Mouse (Mus musculus) cerebellum, adult 2 months (tissue): ENCODE measurements at regions not wholly inside any gene's neighbourhood (a gene's known extent, or its start where the extent isn't known, plus 50 kb on each side); places are given as distances from the start of the nearest gene placed in this dataset.

ENCODE experiments used
- DNase-seq, 2 experiments: peaks; one replicate each; pipeline ENCODE4 v3.0.0; 2021
- H3K27ac ChIP-seq: fragments of 200-500 bp; 2 replicates; pipeline ENCODE4 v1.5.1; 2012; ENCODE audit warnings: low read length, control low read depth, inconsistent platforms; ENCODE audit not compliant: insufficient read depth
- H3K27me3 ChIP-seq: fragments of 200-500 bp; 2 replicates; pipeline ENCODE4 v1.6.1; 2012; ENCODE audit warnings: inconsistent platforms, mild to moderate bottlenecking, low read length, moderate library complexity; ENCODE audit not compliant: control insufficient read depth, insufficient read depth
- H3K4me1 ChIP-seq: fragments of 200-500 bp; 2 replicates; pipeline ENCODE4 v1.6.1; 2011; ENCODE audit warnings: low read length; ENCODE audit not compliant: control insufficient read depth, insufficient read depth
- H3K4me3 ChIP-seq: fragments of 200-500 bp; replicated peaks from 2 replicates; pipeline ENCODE3; 2011; ENCODE audit warnings: mild to moderate bottlenecking, low read depth, low read length, control low read depth; ENCODE audit not compliant: insufficient read depth
- CTCF ChIP-seq: fragments of 200-500 bp; IDR thresholded peaks from 2 replicates; pipeline ENCODE4 v1.5.1; 2011; ENCODE audit warnings: low read depth, mild to moderate bottlenecking, control low read depth, low read length, moderate library complexity, borderline replicate concordance; ENCODE audit not compliant: insufficient read depth
- POLR2A ChIP-seq: fragments of 200-500 bp; IDR thresholded peaks from 2 replicates; pipeline ENCODE4 v1.6.1; 2011; ENCODE audit warnings: low read length, control low read depth, borderline replicate concordance; ENCODE audit not compliant: insufficient read depth
- WGBS: fragments of 180-500 bp; shearing (Covaris S2); methylation state at CpG from one replicate; pipeline ENCODE4 v1.1.7; 2018; 5-methylcytosine and 5-hydroxymethylcytosine counted together

- WGBS = 75% methylated on average over 7 of the region's 7 CpGs
- DNase-seq = no peak
Observed at GRCm38 (mm10) chr19:18057256-18057890, 219.9 kb upstream of the Pcsk5 start.

GRCm38 (mm10) chr19:18056414-18057254, 219.2 kb upstream of the Pcsk5 start:
- 69% methylated on average over 21 of the region's 21 CpGs for WGBS
- DNase-seq = no peak
- no peak overlapping the region for H3K27ac ChIP-seq
- no peaks in the 10 kb centered on the region for H3K4me1 ChIP-seq
- H3K4me3 ChIP-seq = no peak overlapping the region
- TF ChIP-seq CTCF (no peak), POLR2A (no peak)
- no peaks in the 10 kb centered on the region for H3K27me3 ChIP-seq

More at GRCm38 (mm10) chr19:18057256-18057890, 219.9 kb upstream of the Pcsk5 start:
- Histone ChIP-seq H3K4me3 (no peak overlapping the region), H3K27me3 (no peaks in the 10 kb centered on the region), H3K27ac (no peak overlapping the region), H3K4me1 (no peaks in the 10 kb centered on the region)
- TF ChIP-seq POLR2A (no peak), CTCF (no peak)

GRCm38 (mm10) chr19:18050353-18050752, 212.9 kb upstream of the Pcsk5 start:
- TF ChIP-seq CTCF (no peak), POLR2A (no peak)
- no peak overlapping the region for H3K4me3 ChIP-seq
- peak; percentile 32 to 62 for DNase-seq

DNA sequence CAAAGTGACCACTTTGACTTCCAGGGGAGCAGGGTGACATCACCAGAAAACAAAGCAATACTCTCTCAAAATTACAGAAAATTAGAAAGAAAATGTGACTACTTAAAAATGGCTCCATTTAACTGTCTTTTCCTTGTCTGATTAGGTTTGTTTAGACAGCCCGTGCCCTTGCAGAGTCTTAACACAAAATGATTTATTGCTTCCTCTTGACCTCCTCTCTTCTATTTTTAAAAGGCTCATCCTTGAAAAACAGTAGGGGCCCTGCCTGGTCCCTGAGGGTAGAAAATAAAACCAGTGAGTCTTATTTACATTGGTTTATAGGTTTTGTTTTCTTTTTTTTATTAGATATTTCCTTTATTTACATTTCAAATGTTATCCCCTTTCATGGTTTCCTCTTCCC, 196.8 kb upstream of the Pcsk5 start:
- no peak overlapping the region for H3K4me3 ChIP-seq
- no peak overlapping the region for H3K27ac ChIP-seq
- no peaks in the 10 kb centered on the region for H3K27me3 ChIP-seq
- DNase-seq = no peak
- WGBS = 93% methylated on average over 1 of the region's 1 CpGs
- TF ChIP-seq CTCF = no peak
- no peak for TF ChIP-seq POLR2A
- H3K4me1 ChIP-seq = no peaks in the 10 kb centered on the region

More at GRCm38 (mm10) chr19:18050353-18050752, 212.9 kb upstream of the Pcsk5 start:
- no peaks in the 10 kb centered on the region for H3K4me1 ChIP-seq
- H3K27ac ChIP-seq = no peak overlapping the region
- no peaks in the 10 kb centered on the region for H3K27me3 ChIP-seq
- 22% methylated on average over 2 of the region's 2 CpGs for WGBS

DNA sequence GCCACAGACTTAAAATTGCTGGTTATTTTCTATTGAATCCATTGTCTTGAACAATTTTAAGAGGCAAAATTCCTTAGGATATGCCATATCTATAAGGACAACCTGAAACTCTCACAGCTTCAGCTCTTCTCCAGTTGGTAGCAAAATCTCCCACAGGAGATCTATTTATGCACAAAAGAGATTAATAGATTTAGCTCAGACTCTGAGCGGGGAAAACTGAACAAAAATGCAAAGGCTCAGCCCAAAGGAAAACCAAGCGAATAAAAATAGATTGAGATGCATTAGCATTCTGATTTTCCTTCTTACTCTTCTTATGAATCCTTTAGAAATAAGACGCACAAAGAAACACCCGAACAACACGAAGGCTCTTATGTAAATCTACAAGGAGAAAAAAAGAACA, 196.2 kb upstream of the Pcsk5 start:
- Histone ChIP-seq H3K27ac (no peak overlapping the region), H3K27me3 (no peaks in the 10 kb centered on the region), H3K4me3 (no peak overlapping the region), H3K4me1 (no peaks in the 10 kb centered on the region)
- no peak for DNase-seq
- no peak for TF ChIP-seq CTCF
- no peak for TF ChIP-seq POLR2A
- 95% methylated on average over 5 of the region's 5 CpGs for WGBS

- Histone ChIP-seq H3K27ac (no peak overlapping the region), H3K4me3 (no peak overlapping the region), H3K27me3 (no peaks in the 10 kb centered on the region), H3K4me1 (no peaks in the 10 kb centered on the region)
- no peak for DNase-seq
- WGBS = 87% methylated on average over 4 of the region's 4 CpGs
- TF ChIP-seq POLR2A = no peak
- TF ChIP-seq CTCF = no peak
Observed at GRCm38 (mm10) chr19:18025877-18026276, 188.4 kb upstream of the Pcsk5 start.

DNA sequence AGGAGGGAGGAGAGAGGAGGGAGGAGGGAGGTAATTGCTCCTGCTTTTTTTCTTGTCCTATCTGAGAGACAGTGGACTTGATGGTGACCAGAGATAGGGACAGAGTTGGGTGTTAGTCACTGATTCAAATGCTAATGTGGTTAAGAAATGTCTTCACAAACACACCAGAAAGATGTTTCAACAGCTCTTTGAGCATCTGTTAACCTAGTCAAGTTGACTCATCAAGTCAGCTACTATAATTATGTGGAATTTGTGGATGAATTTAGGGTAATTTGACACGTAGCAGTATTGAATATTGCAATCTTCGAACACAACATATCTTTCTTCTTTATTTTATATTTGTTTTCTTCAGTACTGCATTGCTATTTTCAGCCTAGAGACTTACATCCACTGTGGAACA, 182.9 kb upstream of the Pcsk5 start:
- DNase-seq = no peak
- no peaks in the 10 kb centered on the region for H3K27me3 ChIP-seq
- H3K27ac ChIP-seq = no peak overlapping the region
- TF ChIP-seq POLR2A (no peak), CTCF (no peak)
- WGBS = 78% methylated on average over 2 of the region's 2 CpGs
- H3K4me3 ChIP-seq = no peak overlapping the region
- H3K4me1 ChIP-seq = no peaks in the 10 kb centered on the region

- TF ChIP-seq POLR2A (no peak), CTCF (no peak)
- 93% methylated on average over 1 of the region's 1 CpGs for WGBS
- Histone ChIP-seq H3K4me1 (no peaks in the 10 kb centered on the region), H3K27ac (no peak overlapping the region), H3K27me3 (no peaks in the 10 kb centered on the region), H3K4me3 (no peak overlapping the region)
- no peak for DNase-seq
Observed at GRCm38 (mm10) chr19:18015371-18015770, 177.9 kb upstream of the Pcsk5 start.
